Mouse (Mus musculus) intestine, embryonic 16.5 days (tissue): Measurements from ENCODE around the gene Eya4. TPM values are rescaled to one million over a fixed set of nuclear protein-coding genes. Genes with fewer than 3 reads are reported as not detected.

Experiments
- ATAC-seq: fragments of 200-750 bp; cut with Nextera tagmentation; 2 replicates; pipeline ENCODE4 v1.8.0; 2017; ENCODE audit warnings: moderate TSS enrichment, moderate library complexity
- H3K27ac ChIP-seq: fragments of 300-500 bp; sonication (generic); 2 replicates; pipeline ENCODE4 v1.5.1; 2014; ENCODE audit warnings: mild to moderate bottlenecking, low read length
- H3K27me3 ChIP-seq: fragments of 300-500 bp; sonication (generic); replicated peaks from 2 replicates; pipeline ENCODE4 v1.6.1; 2014; ENCODE audit warnings: low read length, control low read depth, mixed read lengths; ENCODE audit not compliant: control insufficient read depth, insufficient read depth
- H3K36me3 ChIP-seq: fragments of 300-500 bp; sonication (generic); 2 replicates; pipeline ENCODE4 v1.6.1; 2014; ENCODE audit warnings: low read length, control low read depth; ENCODE audit not compliant: control insufficient read depth, insufficient read depth
- H3K4me1 ChIP-seq: fragments of 300-500 bp; sonication (generic); 2 replicates; pipeline ENCODE4 v1.6.1; 2014; ENCODE audit warnings: low read length, control low read depth, mixed read lengths; ENCODE audit not compliant: control insufficient read depth, insufficient read depth
- H3K4me2 ChIP-seq: fragments of 300-500 bp; sonication (generic); 2 replicates; pipeline ENCODE4 v1.6.1; 2014; ENCODE audit warnings: low read depth, low read length, control low read depth
- H3K4me3 ChIP-seq: fragments of 300-500 bp; sonication (generic); 2 replicates; pipeline ENCODE4 v1.5.1; 2014; ENCODE audit warnings: mild to moderate bottlenecking, low read length
- H3K9ac ChIP-seq: fragments of 300-500 bp; sonication (generic); 2 replicates; pipeline ENCODE4 v1.6.1; 2014; ENCODE audit warnings: low read depth, low read length
- H3K9me3 ChIP-seq: fragments of 300-500 bp; sonication (generic); 2 replicates; pipeline ENCODE4 v1.6.1; 2016; ENCODE audit warnings: low read length, control low read depth; ENCODE audit not compliant: control insufficient read depth
- WGBS: fragments of 180-500 bp; shearing (Covaris S2); extraction: QIAGEN DNeasy Blood & Tissue Kit; methylation state at CpG from one replicate; pipeline ENCODE4 v1.1.7; 2014; 5-methylcytosine and 5-hydroxymethylcytosine counted together
- polyA plus RNA-seq: library from polyadenylated mRNA; unstranded; fragments of >200 nt; fragmentation: Nextera tagmentation; extraction: Ambion mirVana; gene quantifications from 2 replicates; pipeline ENCODE4 v1.2.1, GENCODE M21; 2015

The Eya4 gene
- 0.71 and 0.78 TPM in 2 replicates for polyA plus RNA-seq

- H3K27ac ChIP-seq: no peak within 1 kb of the TSS
- 2% methylated on average over 71 of the region's 79 CpGs for WGBS
- peak; percentile 90 for ATAC-seq
- H3K4me1 ChIP-seq: peaks cover 16% of the 10 kb centered on the region
- no peaks in the 10 kb centered on the region for H3K9me3 ChIP-seq
- H3K4me2 ChIP-seq: peak within 1 kb of the TSS; percentile 97
- H3K36me3 ChIP-seq: no peaks in the 10 kb centered on the region
- H3K4me3 ChIP-seq: peak within 1 kb of the TSS; percentile 63
- H3K9ac ChIP-seq: peak within 1 kb of the TSS; percentile 62
- H3K27me3 ChIP-seq: peaks cover 28% of the 10 kb centered on the region
Measured at GRCm38 (mm10) chr10:23350011-23350911, at the start of gene Eya4. Gene Eya4, minus strand, starts transcription at chr10:23350786.

GRCm38 (mm10) chr10:23395399-23395798, 44.8 kb upstream of the Eya4 start:
- H3K36me3 ChIP-seq: no peaks in the 10 kb centered on the region
- H3K4me1 ChIP-seq: no peaks in the 10 kb centered on the region
- no peak overlapping the region for H3K4me3 ChIP-seq
- 86% methylated on average over 3 of the region's 3 CpGs for WGBS
- no peak overlapping the region for H3K9ac ChIP-seq
- H3K9me3 ChIP-seq: no peaks in the 10 kb centered on the region
- no peaks in the 10 kb centered on the region for H3K27me3 ChIP-seq
- H3K27ac ChIP-seq: no peak overlapping the region
- ATAC-seq: no peak
- H3K4me2 ChIP-seq: no peak overlapping the region

GRCm38 (mm10) chr10:23394556-23395245, 44.1 kb upstream of the Eya4 start:
- WGBS: 84% methylated on average over 11 of the region's 11 CpGs
- H3K36me3 ChIP-seq: no peaks in the 10 kb centered on the region
- no peaks in the 10 kb centered on the region for H3K27me3 ChIP-seq
- H3K4me1 ChIP-seq: no peaks in the 10 kb centered on the region
- ATAC-seq: no peak
- no peak overlapping the region for H3K4me2 ChIP-seq
- H3K9ac ChIP-seq: no peak overlapping the region
- no peak overlapping the region for H3K4me3 ChIP-seq
- no peak overlapping the region for H3K27ac ChIP-seq
- no peaks in the 10 kb centered on the region for H3K9me3 ChIP-seq

- Histone ChIP-seq H3K4me2 (no peak overlapping the region), H3K9ac (no peak overlapping the region), H3K27me3 (no peaks in the 10 kb centered on the region), H3K27ac (no peak overlapping the region), H3K9me3 (no peaks in the 10 kb centered on the region), H3K4me3 (no peak overlapping the region), H3K36me3 (no peaks in the 10 kb centered on the region), H3K4me1 (no peaks in the 10 kb centered on the region)
- 41% methylated on average over 6 of the region's 6 CpGs for WGBS
- ATAC-seq: no peak
Measured at GRCm38 (mm10) chr10:23394152-23394551, 43.6 kb upstream of the Eya4 start.

GRCm38 (mm10) chr10:23363866-23364265, 13.3 kb upstream of the Eya4 start:
- H3K4me1 ChIP-seq: no peaks in the 10 kb centered on the region
- H3K4me3 ChIP-seq: no peak overlapping the region
- no peak overlapping the region for H3K27ac ChIP-seq
- H3K27me3 ChIP-seq: no peaks in the 10 kb centered on the region
- H3K36me3 ChIP-seq: no peaks in the 10 kb centered on the region
- H3K9me3 ChIP-seq: no peaks in the 10 kb centered on the region
- ATAC-seq: no peak
- H3K9ac ChIP-seq: no peak overlapping the region
- 85% methylated on average over 6 of the region's 6 CpGs for WGBS
- H3K4me2 ChIP-seq: no peak overlapping the region

- H3K4me1 ChIP-seq: peaks cover 16% of the 10 kb centered on the region
- H3K27me3 ChIP-seq: peaks cover 28% of the 10 kb centered on the region
- no peaks in the 10 kb centered on the region for H3K9me3 ChIP-seq
- WGBS: under 1% methylated on average over 30 of the region's 33 CpGs
- no peaks in the 10 kb centered on the region for H3K36me3 ChIP-seq
- H3K4me3 ChIP-seq: peak overlapping the region; percentile 63
- H3K4me2 ChIP-seq: peak overlapping the region; percentile 97
- peak overlapping the region; percentile 62 for H3K9ac ChIP-seq
- no peak overlapping the region for H3K27ac ChIP-seq
- ATAC-seq: peak; percentile 28
Measured at GRCm38 (mm10) chr10:23349392-23350010, 1.1 kb downstream of the Eya4 start.

- ATAC-seq: no peak
- Histone ChIP-seq H3K9ac (peak overlapping the region; percentile 62; the same call in 1 of the 2 replicates), H3K4me2 (peak overlapping the region; percentile 97), H3K4me3 (peak overlapping the region; percentile 63), H3K9me3 (no peaks in the 10 kb centered on the region), H3K27me3 (peaks cover 28% of the 10 kb centered on the region), H3K36me3 (no peaks in the 10 kb centered on the region), H3K27ac (no peak overlapping the region), H3K4me1 (peaks cover 16% of the 10 kb centered on the region)
- 2% methylated on average over 22 of the region's 22 CpGs for WGBS
Measured at GRCm38 (mm10) chr10:23348893-23349391, 1.6 kb downstream of the Eya4 start.

- Histone ChIP-seq H3K9me3 (no peaks in the 10 kb centered on the region), H3K9ac (no peak overlapping the region), H3K27ac (no peak overlapping the region), H3K4me3 (peak overlapping the region; percentile 63), H3K36me3 (no peaks in the 10 kb centered on the region), H3K4me2 (peak overlapping the region; percentile 97), H3K4me1 (peaks cover 16% of the 10 kb centered on the region), H3K27me3 (peaks cover 28% of the 10 kb centered on the region)
- no peak for ATAC-seq
- 4% methylated on average over 34 of the region's 34 CpGs for WGBS
Measured at GRCm38 (mm10) chr10:23348101-23348892, 2.3 kb downstream of the Eya4 start.
